Mouse (Mus musculus) heart, adult 2 months (tissue): Measurements from ENCODE around the gene Myh7b. TPM values are rescaled to one million over a fixed set of nuclear protein-coding genes. Genes with fewer than 3 reads are reported as not detected.

Experiments
- DNase-seq, 2 experiments: peaks; one replicate each; pipeline ENCODE4 v3.0.0; 2021
- H3K27ac ChIP-seq: fragments of 200-600 bp; 2 replicates; pipeline ENCODE4 v1.8.1; 2022
- H3K27me3 ChIP-seq: fragments of 200-500 bp; 2 replicates; pipeline ENCODE4 v1.6.1; 2012; ENCODE audit warnings: mild to moderate bottlenecking, low read length, inconsistent platforms, mixed read lengths; ENCODE audit not compliant: control insufficient read depth, insufficient read depth
- H3K36me3 ChIP-seq: fragments of 200-500 bp; 2 replicates; pipeline ENCODE4 v1.6.1; 2012; ENCODE audit warnings: low read length, inconsistent platforms; ENCODE audit not compliant: control insufficient read depth, insufficient read depth
- H3K4me1 ChIP-seq: fragments of 200-500 bp; 2 replicates; pipeline ENCODE4 v1.6.1; 2011; ENCODE audit warnings: low read length; ENCODE audit not compliant: control insufficient read depth, insufficient read depth
- H3K4me3 ChIP-seq: fragments of 200-600 bp; 2 replicates; pipeline ENCODE4 v1.8.1; 2022
- H3K79me2 ChIP-seq: fragments of 200-500 bp; replicated peaks from 2 replicates; pipeline ENCODE4 v1.6.1; 2012; ENCODE audit warnings: mild to moderate bottlenecking, inconsistent platforms, low read length, moderate library complexity, mixed read lengths; ENCODE audit not compliant: control insufficient read depth, insufficient read depth
- H3K9ac ChIP-seq: fragments of 200-500 bp; 2 replicates; pipeline ENCODE4 v1.6.1; 2012; ENCODE audit warnings: low read depth, mild to moderate bottlenecking, control low read depth, inconsistent platforms, low read length, mixed read lengths
- CTCF ChIP-seq: fragments of 200-600 bp; IDR thresholded peaks from 2 replicates; pipeline ENCODE4 v1.8.1; 2022; ENCODE audit warnings: antibody characterized with exemption, mild to moderate bottlenecking, moderate library complexity
- EP300 ChIP-seq: fragments of 200-500 bp; IDR thresholded peaks from 2 replicates; pipeline ENCODE4 v1.6.1; 2011; ENCODE audit warnings: low read depth, low read length, control low read depth; ENCODE audit not compliant: insufficient read depth
- POLR2A ChIP-seq: fragments of 200-500 bp; IDR thresholded peaks from 2 replicates; pipeline ENCODE4 v1.6.1; 2011; ENCODE audit warnings: mild to moderate bottlenecking, low read depth, low read length, control low read depth; ENCODE audit not compliant: insufficient read depth
- WGBS: fragments of 180-500 bp; shearing (Covaris S2); methylation state at CpG from one replicate; pipeline ENCODE4 v1.1.7; 2018; 5-methylcytosine and 5-hydroxymethylcytosine counted together
- intact Hi-C: fragments of 180-260 bp; cut with DNase I; formaldehyde crosslinking; loops from one replicate; pipeline ENCODE4 v1.15.1; 2025
- polyA plus RNA-seq: library from polyadenylated mRNA; depleted of rRNA; stranded (reverse); fragments of >200 nt; gene quantifications from 2 replicates; pipeline ENCODE4 v1.2.3, GENCODE M21; 2012
- total RNA-seq, 2 experiments: library from RNA; stranded (reverse); gene quantifications; 2 replicates each; pipeline ENCODE4 v1.2.3; 2021

Myh7b gene
- total and polyA plus RNA-seq, 3 experiments, result 28.6 to 43.2 (median 38.2) TPM

- WGBS, result 38% methylated on average over 11 of the region's 11 CpGs
- H3K79me2 ChIP-seq, result no peaks in the 10 kb centered on the region
These were observed 11.6 kb downstream of the Myh7b start for GRCm38 (mm10) chr2:155622606-155623005.

GRCm38 (mm10) chr2:155623996-155624395, 13.0 kb downstream of the Myh7b start:
- TF ChIP-seq POLR2A (no peak), CTCF (no peak), EP300 (no peak)
- Histone ChIP-seq H3K4me1 (no peaks in the 10 kb centered on the region; the same call in 1 of the 2 replicates), H3K9ac (no peak overlapping the region), H3K79me2 (no peaks in the 10 kb centered on the region), H3K4me3 (no peak overlapping the region), H3K36me3 (no peaks in the 10 kb centered on the region), H3K27me3 (no peaks in the 10 kb centered on the region), H3K27ac (no peak overlapping the region)
- intact Hi-C loops, result no loop called here
- WGBS, result 63% methylated on average over 6 of the region's 6 CpGs
- DNase-seq, result no peak

More at GRCm38 (mm10) chr2:155622606-155623005, 11.6 kb downstream of the Myh7b start:
- Histone ChIP-seq H3K9ac (no peak overlapping the region), H3K4me1 (no peaks in the 10 kb centered on the region), H3K27ac (no peak overlapping the region), H3K4me3 (no peak overlapping the region), H3K36me3 (no peaks in the 10 kb centered on the region), H3K27me3 (no peaks in the 10 kb centered on the region)
- DNase-seq, result no peak
- no peak for TF ChIP-seq EP300
- no peak for TF ChIP-seq POLR2A
- TF ChIP-seq CTCF, result no peak
- intact Hi-C loops, result no loop called here

- no peaks in the 10 kb centered on the region for H3K27me3 ChIP-seq
- 34% methylated on average over 10 of the region's 10 CpGs for WGBS
- no peaks in the 10 kb centered on the region for H3K79me2 ChIP-seq
- H3K27ac ChIP-seq, result no peak overlapping the region
- 0 out of 2 replicates have a peak, but pooled peaks have one; percentile 17 for TF ChIP-seq EP300
- TF ChIP-seq POLR2A, result peak; percentile 34; the same call in 1 of the 2 replicates
- TF ChIP-seq CTCF, result peak; percentile 78
- no peak overlapping the region for H3K9ac ChIP-seq
- intact Hi-C loops, result no loop called here
- H3K4me1 ChIP-seq, result no peaks in the 10 kb centered on the region; the same call in 1 of the 2 replicates
- no peak for DNase-seq
- H3K36me3 ChIP-seq, result no peaks in the 10 kb centered on the region
- no peak overlapping the region for H3K4me3 ChIP-seq
These were observed 13.7 kb downstream of the Myh7b start for GRCm38 (mm10) chr2:155624730-155625129.

GRCm38 (mm10) chr2:155626277-155626676, 15.3 kb downstream of the Myh7b start:
- 53% methylated on average over 15 of the region's 15 CpGs for WGBS
- Histone ChIP-seq H3K79me2 (no peaks in the 10 kb centered on the region), H3K27ac (no peak overlapping the region), H3K36me3 (no peaks in the 10 kb centered on the region), H3K9ac (no peak overlapping the region), H3K4me1 (no peaks in the 10 kb centered on the region; the same call in 1 of the 2 replicates), H3K4me3 (no peak overlapping the region), H3K27me3 (no peaks in the 10 kb centered on the region)
- TF ChIP-seq CTCF (no peak), POLR2A (no peak), EP300 (no peak)
- intact Hi-C loops, result no loop called here
- no peak for DNase-seq

GRCm38 (mm10) chr2:155627030-155627738, 16.2 kb downstream of the Myh7b start:
- no peak overlapping the region for H3K4me3 ChIP-seq

GRCm38 (mm10) chr2:155628112-155628511, 17.1 kb downstream of the Myh7b start:
- Histone ChIP-seq H3K79me2 (no peaks in the 10 kb centered on the region), H3K27ac (no peak overlapping the region), H3K27me3 (no peaks in the 10 kb centered on the region), H3K36me3 (no peaks in the 10 kb centered on the region), H3K9ac (no peak overlapping the region), H3K4me1 (no peaks in the 10 kb centered on the region; the same call in 1 of the 2 replicates), H3K4me3 (no peak overlapping the region)
- intact Hi-C loops, result no loop called here
- TF ChIP-seq POLR2A, result no peak
- no peak for TF ChIP-seq CTCF
- no peak for TF ChIP-seq EP300
- WGBS, result 86% methylated on average over 9 of the region's 9 CpGs
- DNase-seq, result no peak

More at GRCm38 (mm10) chr2:155627030-155627738, 16.2 kb downstream of the Myh7b start:
- no peak; the same call in 1 of the 2 replicates for TF ChIP-seq CTCF
- TF ChIP-seq EP300, result 0 out of 2 replicates have a peak, but pooled peaks have one; percentile 35
- Histone ChIP-seq H3K9ac (no peak overlapping the region), H3K4me1 (no peaks in the 10 kb centered on the region; the same call in 1 of the 2 replicates), H3K27me3 (no peaks in the 10 kb centered on the region), H3K36me3 (no peaks in the 10 kb centered on the region), H3K79me2 (no peaks in the 10 kb centered on the region), H3K27ac (no peak overlapping the region)
- WGBS, result 59% methylated on average over 21 of the region's 21 CpGs
- intact Hi-C loops, result no loop called here
- DNase-seq, result peak; percentile 58 to 75
